Mouse (Mus musculus) left cerebral cortex, postnatal 25 days (tissue): ENCODE results near the gene Ctnna3. TPM values are rescaled to one million over a fixed set of nuclear protein-coding genes. Genes with fewer than 3 reads are reported as not detected.

Source experiments
- DNase-seq, 2 experiments: peaks; one replicate each; pipeline ENCODE4 v3.0.0; 2022; ENCODE audit warnings: low spot score in 2 of 2, mixed read lengths in 1 of 2
- intact Hi-C: fragments of 180-260 bp; cut with DNase I; formaldehyde crosslinking; loops from one replicate; pipeline ENCODE4 v1.15.1; 2025
- total RNA-seq, 2 experiments: library from RNA; stranded (reverse); gene quantifications; 2 replicates each; pipeline ENCODE4 v1.2.3; 2021

The Ctnna3 gene
- total RNA-seq, 2 experiments from 2014 or later = 2.1 to 2.2 TPM

GRCm38 (mm10) chr10:63851946-63852345, 422.0 kb downstream of the Ctnna3 start:
- intact Hi-C loops = no loop called here

GRCm38 (mm10) chr10:63869123-63869522, 439.2 kb downstream of the Ctnna3 start:
- no peak for DNase-seq

More at GRCm38 (mm10) chr10:63851946-63852345, 422.0 kb downstream of the Ctnna3 start:
- DNase-seq = no peak

GRCm38 (mm10) chr10:63880462-63880903, 450.6 kb downstream of the Ctnna3 start:
- peak in 1 of 2 experiments; percentile 34 for DNase-seq
- intact Hi-C loops = no loop called here

More at GRCm38 (mm10) chr10:63869123-63869522, 439.2 kb downstream of the Ctnna3 start:
- intact Hi-C loops = no loop called here

GRCm38 (mm10) chr10:63886449-63887088, 456.7 kb downstream of the Ctnna3 start:
- intact Hi-C loops = no loop called here
- peak in 1 of 2 experiments; percentile 21 for DNase-seq

- intact Hi-C loops = loop anchor here (10.0 kb wide), 1 partner anchor 310 kb away; no protein-coding TSS in a partner anchor
- DNase-seq = peak in 1 of 2 experiments; percentile 57
Measured at GRCm38 (mm10) chr10:63894612-63895011, 464.7 kb downstream of the Ctnna3 start.

GRCm38 (mm10) chr10:63899891-63900290, 470.0 kb downstream of the Ctnna3 start:
- DNase-seq = no peak
- intact Hi-C loops = loop anchor here (10.0 kb wide), 1 partner anchor 315 kb away; no protein-coding TSS in a partner anchor

GRCm38 (mm10) chr10:63908878-63909277, 479.0 kb downstream of the Ctnna3 start:
- no peak for DNase-seq
- intact Hi-C loops = no loop called here

- intact Hi-C loops = no loop called here
- DNase-seq = no peak
Measured at GRCm38 (mm10) chr10:63927334-63927733, 497.4 kb downstream of the Ctnna3 start, which contains the start of gene Gm10118. Gm10118 (minus strand) TSS chr10:63927434.

GRCm38 (mm10) chr10:63933946-63934345, 504.0 kb downstream of the Ctnna3 start:
- DNase-seq = no peak
- intact Hi-C loops = no loop called here

GRCm38 (mm10) chr10:63945534-63945933, 515.6 kb downstream of the Ctnna3 start:
- intact Hi-C loops = no loop called here

GRCm38 (mm10) chr10:63947266-63947665, 517.4 kb downstream of the Ctnna3 start:
- peak; percentile 43 to 77 for DNase-seq
- intact Hi-C loops = no loop called here

More at GRCm38 (mm10) chr10:63945534-63945933, 515.6 kb downstream of the Ctnna3 start:
- no peak for DNase-seq

GRCm38 (mm10) chr10:63950867-63951266, 521.0 kb downstream of the Ctnna3 start:
- intact Hi-C loops = no loop called here
- DNase-seq = peak in 1 of 2 experiments; percentile 23

- intact Hi-C loops = no loop called here
- no peak for DNase-seq
Measured at GRCm38 (mm10) chr10:63951481-63951880, 521.6 kb downstream of the Ctnna3 start.

GRCm38 (mm10) chr10:63954308-63954930, 524.5 kb downstream of the Ctnna3 start:
- intact Hi-C loops = no loop called here
- peak in 1 of 2 experiments; percentile 45 for DNase-seq

GRCm38 (mm10) chr10:63972300-63972699, 542.4 kb downstream of the Ctnna3 start:
- no peak for DNase-seq
- intact Hi-C loops = no loop called here

- intact Hi-C loops = no loop called here
- DNase-seq = no peak
Measured at GRCm38 (mm10) chr10:63978101-63978500, 548.2 kb downstream of the Ctnna3 start.

GRCm38 (mm10) chr10:63978535-63978934, 548.6 kb downstream of the Ctnna3 start:
- intact Hi-C loops = no loop called here
- no peak for DNase-seq

- intact Hi-C loops = no loop called here
- no peak for DNase-seq
Measured at GRCm38 (mm10) chr10:63978969-63979368, 549.1 kb downstream of the Ctnna3 start.

GRCm38 (mm10) chr10:63979410-63979809, 549.5 kb downstream of the Ctnna3 start:
- no peak for DNase-seq
- intact Hi-C loops = no loop called here

GRCm38 (mm10) chr10:63985576-63985975, 555.7 kb downstream of the Ctnna3 start:
- intact Hi-C loops = no loop called here

GRCm38 (mm10) chr10:63994251-63994650, 564.4 kb downstream of the Ctnna3 start:
- intact Hi-C loops = no loop called here
- DNase-seq = peak in 1 of 2 experiments; percentile 72

More at GRCm38 (mm10) chr10:63985576-63985975, 555.7 kb downstream of the Ctnna3 start:
- DNase-seq = peak in 1 of 2 experiments; percentile 41
